Mouse (Mus musculus): Measurements from ENCODE around the gene AL732309.1. TPM values are rescaled to one million over a fixed set of nuclear protein-coding genes. Genes with fewer than 3 reads are reported as not detected.

The AL732309.1 gene
- total and polyA plus RNA-seq, 3 experiments: 4.8 to 11.5 TPM; not detected in 1

- H3K4me1 ChIP-seq (ENCODE audit: control insufficient read depth in 1 of 2, insufficient read depth in 2 of 2, low read length in 2 of 2): peaks cover 6 to 17% of the 10 kb centered on the region in 2 experiments
- peaks cover 21% of the 10 kb centered on the region for H3K79me2 ChIP-seq (ENCODE audit: control insufficient read depth, insufficient read depth, low read length, poor library complexity)
- H3K9ac ChIP-seq (ENCODE audit: control insufficient read depth, low read depth, low read length, poor library complexity, severe bottlenecking): peak overlapping the region; percentile 93
- peaks cover 2 to 11% of the 10 kb centered on the region in 2 experiments for H3K36me3 ChIP-seq (ENCODE audit: control insufficient read depth in 1 of 2, insufficient read depth in 2 of 2, low read length in 2 of 2)
- TF ChIP-seq UBTF (IDR thresholded peaks at IDR 0.05; ENCODE audit: borderline replicate concordance, insufficient read depth, low read depth, low read length) (0 out of 2 replicates have a peak, but pooled peaks have one; percentile 43), JUND (IDR thresholded peaks at IDR 0.05; ENCODE audit: low read depth, low read length) (no peak)
- no peaks in the 10 kb centered on the region for H3K27me3 ChIP-seq (ENCODE audit: control insufficient read depth in 1 of 2, insufficient read depth in 2 of 2, low read length in 2 of 2)
- DNase-seq (ENCODE audit: low read depth, low spot score): no peak
- H3K4me3 ChIP-seq (ENCODE audit: control insufficient read depth in 1 of 2, insufficient read depth in 1 of 2, low read depth in 2 of 2, low read length in 2 of 2): peak overlapping the region; percentile 69 to 97
- H3K9me3 ChIP-seq (replicated peaks; ENCODE audit: insufficient read depth, low read length): no peaks in the 10 kb centered on the region
- peak overlapping the region; percentile 76 for H3K27ac ChIP-seq (ENCODE audit: control insufficient read depth, low read depth, low read length)
Observed at GRCm38 (mm10) chr2:25210686-25211085, 36.0 kb downstream of the AL732309.1 start.

- H3K79me2 ChIP-seq (ENCODE audit: control insufficient read depth, insufficient read depth, low read length, poor library complexity): peaks cover 21% of the 10 kb centered on the region
- no peaks in the 10 kb centered on the region for H3K9me3 ChIP-seq (replicated peaks; ENCODE audit: insufficient read depth, low read length)
- H3K27me3 ChIP-seq (ENCODE audit: control insufficient read depth in 1 of 2, insufficient read depth in 2 of 2, low read length in 2 of 2): no peaks in the 10 kb centered on the region
- no peak for DNase-seq (ENCODE audit: low read depth, low spot score)
- no peak overlapping the region for H3K4me3 ChIP-seq (ENCODE audit: control insufficient read depth in 1 of 2, insufficient read depth in 1 of 2, low read depth in 2 of 2, low read length in 2 of 2)
- no peak overlapping the region for H3K27ac ChIP-seq (ENCODE audit: control insufficient read depth, low read depth, low read length)
- peaks cover 6 to 19% of the 10 kb centered on the region in 2 experiments for H3K36me3 ChIP-seq (ENCODE audit: control insufficient read depth in 1 of 2, insufficient read depth in 2 of 2, low read length in 2 of 2)
- H3K9ac ChIP-seq (ENCODE audit: control insufficient read depth, low read depth, low read length, poor library complexity, severe bottlenecking): no peak overlapping the region
- peaks cover 11 to 28% of the 10 kb centered on the region in 2 experiments for H3K4me1 ChIP-seq (ENCODE audit: control insufficient read depth in 1 of 2, insufficient read depth in 2 of 2, low read length in 2 of 2)
- no peak for TF ChIP-seq POLR2AphosphoS5 (IDR thresholded peaks at IDR 0.05; ENCODE audit: borderline replicate concordance, low read depth, low read length)
- TF ChIP-seq CTCF (IDR thresholded peaks at IDR 0.05 in 2 of 3, conservative IDR thresholded peaks at IDR 0.05 in 1 of 3; ENCODE audit: control insufficient read depth in 1 of 3, insufficient read depth in 1 of 3, low read depth in 2 of 3, low read length in 3 of 3, poor library complexity in 1 of 3, severe bottlenecking in 1 of 3): no peak
- no peak for TF ChIP-seq SIN3A (IDR thresholded peaks at IDR 0.05; ENCODE audit: low read length)
- no peak for TF ChIP-seq ELF1 (IDR thresholded peaks at IDR 0.05; ENCODE audit: low read depth, low read length)
- no peak for TF ChIP-seq KAT2A (conservative IDR thresholded peaks at IDR 0.05; ENCODE audit: low read depth, low read length)
- TF ChIP-seq ZC3H11A (IDR thresholded peaks at IDR 0.05; ENCODE audit: low read depth, low read length): no peak
- no peak for TF ChIP-seq ETS1 (IDR thresholded peaks at IDR 0.05; ENCODE audit: low read depth, low read length)
- no peak for TF ChIP-seq ZNF384 (IDR thresholded peaks at IDR 0.05; ENCODE audit: low read depth, low read length)
- no peak for TF ChIP-seq MYB (IDR thresholded peaks at IDR 0.05; ENCODE audit: low read depth, low read length)
- no peak for TF ChIP-seq EP300 (IDR thresholded peaks at IDR 0.05; ENCODE audit: low read depth in 1 of 2, low read length in 2 of 2)
- TF ChIP-seq CHD1 (IDR thresholded peaks at IDR 0.05; ENCODE audit: low read depth, low read length): no peak
Observed at GRCm38 (mm10) chr2:25207593-25207992, 39.1 kb downstream of the AL732309.1 start.

- H3K79me2 ChIP-seq (ENCODE audit: control insufficient read depth, insufficient read depth, low read length, poor library complexity): peaks cover 2% of the 10 kb centered on the region; the same call in 1 of the 2 replicates
- no peaks in the 10 kb centered on the region for H3K27me3 ChIP-seq (ENCODE audit: control insufficient read depth in 1 of 2, insufficient read depth in 2 of 2, low read length in 2 of 2)
- H3K4me3 ChIP-seq (ENCODE audit: control insufficient read depth in 1 of 2, insufficient read depth in 1 of 2, low read depth in 2 of 2, low read length in 2 of 2): no peak overlapping the region
- TF ChIP-seq USF1 (IDR thresholded peaks at IDR 0.05; ENCODE audit: low read depth, low read length) (peak; percentile 70), TAL1 (IDR thresholded peaks at IDR 0.05; ENCODE audit: low read length) (peak; percentile 30), JUND (IDR thresholded peaks at IDR 0.05; ENCODE audit: low read depth, low read length) (no peak), HCFC1 (IDR thresholded peaks at IDR 0.05; ENCODE audit: low read depth, low read length) (no peak), POLR2AphosphoS5 (IDR thresholded peaks at IDR 0.05; ENCODE audit: borderline replicate concordance, low read depth, low read length) (no peak), RAD21 (IDR thresholded peaks at IDR 0.05; ENCODE audit: low read depth, low read length) (peak; percentile 25), POLR2AphosphoS2 (IDR thresholded peaks at IDR 0.05; ENCODE audit: low read length) (no peak), ETS1 (IDR thresholded peaks at IDR 0.05; ENCODE audit: low read depth, low read length) (no peak), MAFK (IDR thresholded peaks at IDR 0.05; ENCODE audit: borderline replicate concordance, low read depth, low read length) (no peak), CTCF (IDR thresholded peaks at IDR 0.05 in 2 of 3, conservative IDR thresholded peaks at IDR 0.05 in 1 of 3; ENCODE audit: control insufficient read depth in 1 of 3, insufficient read depth in 1 of 3, low read depth in 2 of 3, low read length in 3 of 3, poor library complexity in 1 of 3, severe bottlenecking in 1 of 3) (peak; percentile 31 to 61 (median 35); a peak in 4 of 6 replicates), SMC3 (IDR thresholded peaks at IDR 0.05; ENCODE audit: low read depth, low read length) (peak; percentile 71), MXI1 (IDR thresholded peaks at IDR 0.05; ENCODE audit: low read depth, low read length) (peak; percentile 50; the same call in 1 of the 2 replicates), MYB (IDR thresholded peaks at IDR 0.05; ENCODE audit: low read depth, low read length) (no peak), MYC (IDR thresholded peaks at IDR 0.05; ENCODE audit: low read depth, low read length) (peak; percentile 65; the same call in 1 of the 2 replicates), MAX (IDR thresholded peaks at IDR 0.05; ENCODE audit: low read length) (peak; percentile 66), EP300 (IDR thresholded peaks at IDR 0.05; ENCODE audit: low read depth in 1 of 2, low read length in 2 of 2) (peak; percentile 32 to 39)
Observed at GRCm38 (mm10) chr2:25203631-25204214, 42.9 kb downstream of the AL732309.1 start.

More at GRCm38 (mm10) chr2:25203631-25204214, 42.9 kb downstream of the AL732309.1 start:
- no peak overlapping the region for H3K27ac ChIP-seq (ENCODE audit: control insufficient read depth, low read depth, low read length)
- peaks cover 7 to 9% of the 10 kb centered on the region in 2 experiments for H3K36me3 ChIP-seq (ENCODE audit: control insufficient read depth in 1 of 2, insufficient read depth in 2 of 2, low read length in 2 of 2)
- peak; percentile 87 for DNase-seq (ENCODE audit: low read depth, low spot score)
- H3K9ac ChIP-seq (ENCODE audit: control insufficient read depth, low read depth, low read length, poor library complexity, severe bottlenecking): no peak overlapping the region
- peaks cover 5 to 11% of the 10 kb centered on the region in 2 experiments; a peak in 3 of 4 replicates for H3K4me1 ChIP-seq (ENCODE audit: control insufficient read depth in 1 of 2, insufficient read depth in 2 of 2, low read length in 2 of 2)
- H3K9me3 ChIP-seq (replicated peaks; ENCODE audit: insufficient read depth, low read length): no peaks in the 10 kb centered on the region
